Mouse (Mus musculus) retina, adult 2 months (tissue): Measurements from ENCODE around the gene A930017K11Rik.

Experiments used
- DNase-seq: peaks from one replicate; pipeline ENCODE4 v3.0.0-alpha.2; 2012; ENCODE audit warnings: low read depth, low spot score

A930017K11Rik gene

GRCm38 (mm10) chr17:25958771-25959494 lies 6.6 kb upstream of the A930017K11Rik start:
- no peak for DNase-seq

GRCm38 (mm10) chr17:25957586-25958051 lies 5.3 kb upstream of the A930017K11Rik start:
- DNase-seq: no peak

GRCm38 (mm10) chr17:25956631-25957030 lies 4.3 kb upstream of the A930017K11Rik start:
- no peak for DNase-seq

GRCm38 (mm10) chr17:25956201-25956600 lies 3.8 kb upstream of the A930017K11Rik start:
- no peak for DNase-seq

- no peak for DNase-seq
These were observed 3.4 kb upstream of the A930017K11Rik start for GRCm38 (mm10) chr17:25955736-25956135.

- no peak for DNase-seq
These were observed 2.3 kb upstream of the A930017K11Rik start for GRCm38 (mm10) chr17:25954671-25955070.

GRCm38 (mm10) chr17:25953161-25953560 lies 796 bp upstream of the A930017K11Rik start:
- no peak for DNase-seq

GRCm38 (mm10) chr17:25951225-25951802 lies 1.1 kb downstream of the A930017K11Rik start:
- no peak for DNase-seq

GRCm38 (mm10) chr17:25950706-25951105 lies 1.7 kb downstream of the A930017K11Rik start:
- DNase-seq: no peak

GRCm38 (mm10) chr17:25949981-25950380 lies 2.4 kb downstream of the A930017K11Rik start:
- no peak for DNase-seq

GRCm38 (mm10) chr17:25948051-25948450 lies 4.3 kb downstream of the A930017K11Rik start:
- no peak for DNase-seq

GRCm38 (mm10) chr17:25947576-25947975 lies 4.8 kb downstream of the A930017K11Rik start:
- DNase-seq: no peak

GRCm38 (mm10) chr17:25946891-25947290 lies 5.5 kb downstream of the A930017K11Rik start:
- no peak for DNase-seq

- DNase-seq: no peak
These were observed 6.0 kb downstream of the A930017K11Rik start for GRCm38 (mm10) chr17:25946349-25946748.

- no peak for DNase-seq
These were observed 6.7 kb downstream of the A930017K11Rik start for GRCm38 (mm10) chr17:25945517-25946155.

- DNase-seq: no peak
These were observed 7.8 kb downstream of the A930017K11Rik start, which contains the start of the genes Pigq and Nhlrc4 for GRCm38 (mm10) chr17:25944366-25945163. TSS of gene Pigq (minus strand) at chr17:25944936. TSS of gene Nhlrc4 (minus strand) at chr17:25944961.

- no peak for DNase-seq
These were observed 8.6 kb downstream of the A930017K11Rik start for GRCm38 (mm10) chr17:25943769-25944168.

- no peak for DNase-seq
These were observed 9.1 kb downstream of the A930017K11Rik start for GRCm38 (mm10) chr17:25943221-25943620.

- no peak for DNase-seq
These were observed 9.7 kb downstream of the A930017K11Rik start for GRCm38 (mm10) chr17:25942597-25943151.

- DNase-seq: peak; percentile 63
These were observed 10.7 kb downstream of the A930017K11Rik start for GRCm38 (mm10) chr17:25941511-25942241.

GRCm38 (mm10) chr17:25934526-25934925 lies 17.8 kb downstream of the A930017K11Rik start:
- no peak for DNase-seq
